Mouse (Mus musculus) limb, embryonic 11.5 days (tissue): Measurements from ENCODE around the gene Ifna1. TPM values are rescaled to one million over a fixed set of nuclear protein-coding genes. Genes with fewer than 3 reads are reported as not detected.

Experiments used
- ATAC-seq: fragments of 200-750 bp; cut with Nextera tagmentation; 2 replicates; pipeline ENCODE4 v1.8.0; 2017; ENCODE audit warnings: low read depth; ENCODE audit not compliant: insufficient number of reproducible peaks, low FRiP score, low TSS enrichment
- DNase-seq: peaks from one replicate; pipeline ENCODE4 v3.0.0-alpha.2; 2015; ENCODE audit warnings: low spot score
- H3K27ac ChIP-seq: fragments of 300-500 bp; sonication (generic); replicated peaks from 2 replicates; pipeline ENCODE4 v1.5.1; 2014; ENCODE audit warnings: low read depth, mild to moderate bottlenecking, low read length
- H3K27me3 ChIP-seq: fragments of 300-500 bp; sonication (generic); 2 replicates; pipeline ENCODE4 v1.6.1; 2014; ENCODE audit warnings: mild to moderate bottlenecking, low read length, mixed read lengths; ENCODE audit not compliant: control insufficient read depth, insufficient read depth
- H3K36me3 ChIP-seq: fragments of 300-500 bp; sonication (generic); 2 replicates; pipeline ENCODE4 v1.6.1; 2014; ENCODE audit warnings: mild to moderate bottlenecking, low read length, moderate library complexity, mixed read lengths; ENCODE audit not compliant: control insufficient read depth, insufficient read depth
- H3K4me1 ChIP-seq: fragments of 300-500 bp; sonication (generic); 2 replicates; pipeline ENCODE4 v1.6.1; 2014; ENCODE audit warnings: low read length, mixed read lengths; ENCODE audit not compliant: control insufficient read depth, insufficient read depth
- H3K4me2 ChIP-seq: fragments of 300-500 bp; sonication (generic); 2 replicates; pipeline ENCODE4 v1.6.1; 2014; ENCODE audit warnings: low read depth, mild to moderate bottlenecking, moderate library complexity; ENCODE audit not compliant: severe bottlenecking
- H3K4me3 ChIP-seq: fragments of 300-500 bp; sonication (generic); 2 replicates; pipeline ENCODE4 v1.5.1; 2014; ENCODE audit warnings: low read depth, low read length
- H3K9ac ChIP-seq: fragments of 300-500 bp; sonication (generic); 2 replicates; pipeline ENCODE4 v1.6.1; 2014; ENCODE audit warnings: mild to moderate bottlenecking, low read length
- H3K9me3 ChIP-seq: fragments of 300-500 bp; sonication (generic); 2 replicates; pipeline ENCODE4 v1.6.1; 2016; ENCODE audit warnings: low read length; ENCODE audit not compliant: control insufficient read depth
- WGBS: fragments of 180-500 bp; shearing (Covaris S2); extraction: QIAGEN DNeasy Blood & Tissue Kit; methylation state at CpG from one replicate; pipeline ENCODE4 v1.1.7; 2014; 5-methylcytosine and 5-hydroxymethylcytosine counted together
- polyA plus RNA-seq: library from polyadenylated mRNA; unstranded; fragments of >200 nt; fragmentation: Nextera tagmentation; extraction: Ambion mirVana; gene quantifications from 2 replicates; pipeline ENCODE4 v1.2.1, GENCODE M21; 2014

Gene Ifna1
- polyA plus RNA-seq, 1 experiment from 2014 or later: not detected

GRCm38 (mm10) chr4:88878772-88879171, 28.9 kb downstream of the Ifna1 start:
- no peak overlapping the region for H3K9ac ChIP-seq
- no peak overlapping the region for H3K4me3 ChIP-seq
- ATAC-seq: no peak
- no peak for DNase-seq
- no peaks in the 10 kb centered on the region for H3K9me3 ChIP-seq
- no peaks in the 10 kb centered on the region for H3K4me1 ChIP-seq
- WGBS: 83% methylated on average over 4 of the region's 4 CpGs
- no peaks in the 10 kb centered on the region for H3K36me3 ChIP-seq
- H3K27me3 ChIP-seq: no peaks in the 10 kb centered on the region
- H3K4me2 ChIP-seq: no peak overlapping the region
- no peak overlapping the region for H3K27ac ChIP-seq

GRCm38 (mm10) chr4:88880101-88880500, 30.2 kb downstream of the Ifna1 start, which contains the start of gene Ifne:
TSS of gene Ifne (minus strand) at chr4:88880201.
- Histone ChIP-seq H3K36me3 (no peaks in the 10 kb centered on the region), H3K9ac (no peak within 1 kb of the TSS), H3K27me3 (no peaks in the 10 kb centered on the region), H3K4me1 (no peaks in the 10 kb centered on the region), H3K4me2 (no peak within 1 kb of the TSS), H3K9me3 (no peaks in the 10 kb centered on the region), H3K27ac (no peak within 1 kb of the TSS), H3K4me3 (no peak within 1 kb of the TSS)
- no peak for ATAC-seq
- no peak for DNase-seq
- 87% methylated on average over 8 of the region's 8 CpGs for WGBS

- H3K9me3 ChIP-seq: no peaks in the 10 kb centered on the region
- H3K9ac ChIP-seq: no peak overlapping the region
- H3K4me3 ChIP-seq: no peak overlapping the region
- H3K4me1 ChIP-seq: no peaks in the 10 kb centered on the region
- H3K27me3 ChIP-seq: no peaks in the 10 kb centered on the region
- DNase-seq (no peak), ATAC-seq (no peak)
- H3K27ac ChIP-seq: no peak overlapping the region
- no peaks in the 10 kb centered on the region for H3K36me3 ChIP-seq
- H3K4me2 ChIP-seq: no peak overlapping the region
These were observed 38.3 kb downstream of the Ifna1 start for GRCm38 (mm10) chr4:88888236-88888635.

- Histone ChIP-seq H3K4me2 (no peak overlapping the region), H3K4me1 (no peaks in the 10 kb centered on the region)
These were observed 43.4 kb downstream of the Ifna1 start for GRCm38 (mm10) chr4:88893201-88893754.

More at GRCm38 (mm10) chr4:88893201-88893754, 43.4 kb downstream of the Ifna1 start:
- no peak for ATAC-seq
- H3K9ac ChIP-seq: no peak overlapping the region
- no peak overlapping the region for H3K27ac ChIP-seq
- H3K36me3 ChIP-seq: no peaks in the 10 kb centered on the region
- H3K27me3 ChIP-seq: no peaks in the 10 kb centered on the region
- no peak overlapping the region for H3K4me3 ChIP-seq
- no peaks in the 10 kb centered on the region for H3K9me3 ChIP-seq
- DNase-seq: no peak

Other genes with a start within 250 kb of the Ifna1 start
- not detected in 2 replicates for gene Ifna12, start 246.7 kb upstream of the Ifna1 start, polyA plus RNA-seq
- not detected in 2 replicates for gene C87499, start 215.7 kb upstream of the Ifna1 start, polyA plus RNA-seq
- not detected in 2 replicates for gene Ifna13, start 205.6 kb upstream of the Ifna1 start, polyA plus RNA-seq
- not detected in 2 replicates for gene Ifna16, start 173.2 kb upstream of the Ifna1 start, polyA plus RNA-seq
- gene Ifna2, start 166.2 kb upstream of the Ifna1 start, polyA plus RNA-seq: not detected in 2 replicates
- gene Ifnab, start 158.7 kb upstream of the Ifna1 start, polyA plus RNA-seq: not detected in 2 replicates
- 0.81 and 1.5 TPM in 2 replicates for gene Gm26566, start 128.3 kb upstream of the Ifna1 start, polyA plus RNA-seq
- gene Klhl9, start 127.6 kb upstream of the Ifna1 start, polyA plus RNA-seq: 139 and 140 TPM in 2 replicates
- gene Gm13271, start 95.2 kb upstream of the Ifna1 start, polyA plus RNA-seq: not detected in 2 replicates
- gene Gm13283, start 90.0 kb upstream of the Ifna1 start, polyA plus RNA-seq: 0.13 TPM in 1 of 2 replicates, not detected in the other
- 0.38 TPM in 1 of 2 replicates, not detected in the other for gene Gm13290, start 76.3 kb upstream of the Ifna1 start, polyA plus RNA-seq
- not detected in 2 replicates for gene Gm13289, start 73.2 kb upstream of the Ifna1 start, polyA plus RNA-seq
- not detected in 2 replicates for gene Gm13272, start 70.2 kb upstream of the Ifna1 start, polyA plus RNA-seq
- gene Ifnz, start 68.0 kb upstream of the Ifna1 start, polyA plus RNA-seq: not detected in 2 replicates
- gene Gm13276, start 64.4 kb upstream of the Ifna1 start, polyA plus RNA-seq: not detected in 2 replicates
- gene Gm13277, start 61.5 kb upstream of the Ifna1 start, polyA plus RNA-seq: not detected in 2 replicates
- gene Gm13278, start 58.5 kb upstream of the Ifna1 start, polyA plus RNA-seq: not detected in 2 replicates
- gene Gm13275, start 55.6 kb upstream of the Ifna1 start, polyA plus RNA-seq: not detected in 2 replicates
- not detected in 2 replicates for gene Gm13279, start 52.7 kb upstream of the Ifna1 start, polyA plus RNA-seq
- gene Gm13285, start 50.4 kb upstream of the Ifna1 start, polyA plus RNA-seq: 1.1 and 1.4 TPM in 2 replicates
- gene Gm13287, start 46.8 kb upstream of the Ifna1 start, polyA plus RNA-seq: not detected in 2 replicates
- gene Gm13288, start 44.6 kb upstream of the Ifna1 start, polyA plus RNA-seq: not detected in 2 replicates
- gene Ifna7, start 33.9 kb upstream of the Ifna1 start, polyA plus RNA-seq: not detected in 2 replicates
- not detected in 2 replicates for gene Ifna11, start 30.1 kb upstream of the Ifna1 start, polyA plus RNA-seq
- not detected in 2 replicates for gene Ifna6, start 22.7 kb upstream of the Ifna1 start, polyA plus RNA-seq
- not detected in 2 replicates for gene Ifna5, start 14.6 kb upstream of the Ifna1 start, polyA plus RNA-seq
- gene Ifna4, start 8.2 kb upstream of the Ifna1 start, polyA plus RNA-seq: not detected in 2 replicates
- gene Ifne, start 30.1 kb downstream of the Ifna1 start, polyA plus RNA-seq: not detected in 2 replicates